Mouse (Mus musculus) embryo, embryonic 10.5 days (tissue): ENCODE data around the gene Rfpl4b.
"Not testable (repeated sequence)": the region's sequence is repeated elsewhere in the genome, so short reads cannot be mapped to it uniquely, and the experiment has no call there.

Experiments used
- DNase-seq: peaks from one replicate; pipeline ENCODE4 v3.0.0-alpha.2; 2015; ENCODE audit warnings: low spot score

Rfpl4b gene

GRCm38 (mm10) chr10:38821679-38822078, at the start of gene Rfpl4b:
Rfpl4b (minus strand) TSS chr10:38821779.
- no peak for DNase-seq

GRCm38 (mm10) chr10:38855186-38855585, 33.6 kb upstream of the Rfpl4b start:
- DNase-seq = no peak

- not testable (repeated sequence) for DNase-seq
These were observed 28.4 kb upstream of the Rfpl4b start for GRCm38 (mm10) chr10:38850006-38850405.

GRCm38 (mm10) chr10:38848884-38849499, 27.4 kb upstream of the Rfpl4b start:
- DNase-seq = peak; percentile 88

GRCm38 (mm10) chr10:38848231-38848630, 26.7 kb upstream of the Rfpl4b start:
- DNase-seq = no peak

- DNase-seq = no peak
These were observed 2.2 kb upstream of the Rfpl4b start for GRCm38 (mm10) chr10:38823741-38824140.

GRCm38 (mm10) chr10:38806056-38806455, 15.5 kb downstream of the Rfpl4b start:
- no peak for DNase-seq

GRCm38 (mm10) chr10:38804047-38804446, 17.5 kb downstream of the Rfpl4b start:
- no peak for DNase-seq

GRCm38 (mm10) chr10:38803304-38803703, 18.3 kb downstream of the Rfpl4b start:
- no peak for DNase-seq

GRCm38 (mm10) chr10:38788612-38789011, 33.0 kb downstream of the Rfpl4b start:
- no peak for DNase-seq
